Mouse (Mus musculus): ENCODE measurements around the gene Cdc14a.

- TF ChIP-seq CTCF (IDR thresholded peaks at IDR 0.05; ENCODE audit: low read depth), result no peak
- no peak for TF ChIP-seq EP300 (IDR thresholded peaks at IDR 0.05; ENCODE audit: low read depth)
Measured at GRCm38 (mm10) chr3:116252255-116253040, 171.4 kb downstream of the Cdc14a start.

Data from liver, embryonic 14.5 days (tissue).